Mouse (Mus musculus): ENCODE data around the gene Myadml2. TPM values are rescaled to one million over a fixed set of nuclear protein-coding genes. Genes with fewer than 3 reads are reported as not detected.

Gene Myadml2
- polyA plus RNA-seq, 1 experiment from 2014 or later = 0.75 TPM

Small RNA genes lying within 50 kb of the gene (microRNA-seq; reads per million reads assigned to microRNA genes)
- gene Mir6936 = 0.83 reads per million

Other genes with a start within 250 kb of the Myadml2 start
- 32.0 and 32.1 TPM in 2 replicates for gene Nploc4, start 210.4 kb downstream of the Myadml2 start, polyA plus RNA-seq (2015; fragmentation: Nextera tagmentation; extraction: Ambion mirVana)
- gene Tspan10, start 205.5 kb downstream of the Myadml2 start, polyA plus RNA-seq (2015; fragmentation: Nextera tagmentation; extraction: Ambion mirVana) = not detected in 2 replicates
- gene Pde6g, start 194.7 kb downstream of the Myadml2 start, polyA plus RNA-seq (2015; fragmentation: Nextera tagmentation; extraction: Ambion mirVana) = 0.32 TPM in 1 of 2 replicates, not detected in the other
- 9.7 and 9.9 TPM in 2 replicates for gene Oxld1, start 190.1 kb downstream of the Myadml2 start, polyA plus RNA-seq (2015; fragmentation: Nextera tagmentation; extraction: Ambion mirVana)
- 26.2 and 31.2 TPM in 2 replicates for gene Ccdc137, start 190.0 kb downstream of the Myadml2 start, polyA plus RNA-seq (2015; fragmentation: Nextera tagmentation; extraction: Ambion mirVana)
- 45.5 and 56.4 TPM in 2 replicates for gene Arl16, start 180.6 kb downstream of the Myadml2 start, polyA plus RNA-seq (2015; fragmentation: Nextera tagmentation; extraction: Ambion mirVana)
- 107 and 119 TPM in 2 replicates for gene Mrpl12, start 163.5 kb downstream of the Myadml2 start, polyA plus RNA-seq (2015; fragmentation: Nextera tagmentation; extraction: Ambion mirVana)
- 26.5 and 29.5 TPM in 2 replicates for gene Slc25a10, start 156.3 kb downstream of the Myadml2 start, polyA plus RNA-seq (2015; fragmentation: Nextera tagmentation; extraction: Ambion mirVana)
- 0.43 TPM in 1 of 2 replicates, not detected in the other for gene Gcgr, start 117.5 kb downstream of the Myadml2 start, polyA plus RNA-seq (2015; fragmentation: Nextera tagmentation; extraction: Ambion mirVana)
- 222 and 241 TPM in 2 replicates for gene Mcrip1, start 98.4 kb downstream of the Myadml2 start, polyA plus RNA-seq (2015; fragmentation: Nextera tagmentation; extraction: Ambion mirVana)
- gene Ppp1r27, start 97.0 kb downstream of the Myadml2 start, polyA plus RNA-seq (2015; fragmentation: Nextera tagmentation; extraction: Ambion mirVana) = not detected in 2 replicates
- gene P4hb, start 74.9 kb downstream of the Myadml2 start, polyA plus RNA-seq (2015; fragmentation: Nextera tagmentation; extraction: Ambion mirVana) = 238 and 265 TPM in 2 replicates
- 477 and 485 TPM in 2 replicates for gene Arhgdia, start 66.5 kb downstream of the Myadml2 start, polyA plus RNA-seq (2015; fragmentation: Nextera tagmentation; extraction: Ambion mirVana)
- gene Alyref, start 49.8 kb downstream of the Myadml2 start, polyA plus RNA-seq (2015; fragmentation: Nextera tagmentation; extraction: Ambion mirVana) = 287 and 320 TPM in 2 replicates
- 178 and 192 TPM in 2 replicates for gene Anapc11, start 49.7 kb downstream of the Myadml2 start, polyA plus RNA-seq (2015; fragmentation: Nextera tagmentation; extraction: Ambion mirVana)
- gene Npb, start 39.7 kb downstream of the Myadml2 start, polyA plus RNA-seq (2015; fragmentation: Nextera tagmentation; extraction: Ambion mirVana) = not detected in 2 replicates
- 175 and 234 TPM in 2 replicates for gene Pcyt2, start 30.2 kb downstream of the Myadml2 start, polyA plus RNA-seq (2015; fragmentation: Nextera tagmentation; extraction: Ambion mirVana)
- gene Sirt7, start 22.9 kb downstream of the Myadml2 start, polyA plus RNA-seq (2015; fragmentation: Nextera tagmentation; extraction: Ambion mirVana) = 50.2 and 50.6 TPM in 2 replicates
- gene Mafg, start 14.6 kb downstream of the Myadml2 start, polyA plus RNA-seq (2015; fragmentation: Nextera tagmentation; extraction: Ambion mirVana) = 39.9 and 40.1 TPM in 2 replicates
- 34.9 and 36.5 TPM in 2 replicates for gene Pycr1, start 4.4 kb downstream of the Myadml2 start, polyA plus RNA-seq (2015; fragmentation: Nextera tagmentation; extraction: Ambion mirVana)
- gene Notum, start 13.0 kb upstream of the Myadml2 start, polyA plus RNA-seq (2015; fragmentation: Nextera tagmentation; extraction: Ambion mirVana) = 0.67 and 0.77 TPM in 2 replicates
- 132 and 158 TPM in 2 replicates for gene Aspscr1, start 24.8 kb upstream of the Myadml2 start, polyA plus RNA-seq (2015; fragmentation: Nextera tagmentation; extraction: Ambion mirVana)
- 82.8 and 95.0 TPM in 2 replicates for gene Cenpx, start 65.6 kb upstream of the Myadml2 start, polyA plus RNA-seq (2015; fragmentation: Nextera tagmentation; extraction: Ambion mirVana)
- gene Lrrc45, start 65.8 kb upstream of the Myadml2 start, polyA plus RNA-seq (2015; fragmentation: Nextera tagmentation; extraction: Ambion mirVana) = 91.0 and 118 TPM in 2 replicates
- 251 and 347 TPM in 2 replicates for gene Rac3, start 73.3 kb upstream of the Myadml2 start, polyA plus RNA-seq (2015; fragmentation: Nextera tagmentation; extraction: Ambion mirVana)
- gene Dcxr, start 79.1 kb upstream of the Myadml2 start, polyA plus RNA-seq (2015; fragmentation: Nextera tagmentation; extraction: Ambion mirVana) = 7.6 TPM in 2 replicates
- gene Cbr2, start 84.0 kb upstream of the Myadml2 start, polyA plus RNA-seq (2015; fragmentation: Nextera tagmentation; extraction: Ambion mirVana) = 0.92 and 4.8 TPM in 2 replicates
- gene Hmga1b, start 114.6 kb upstream of the Myadml2 start, polyA plus RNA-seq (2015; fragmentation: Nextera tagmentation; extraction: Ambion mirVana) = 1.7 and 2.2 TPM in 2 replicates
- 95.2 and 119 TPM in 2 replicates for gene Rfng, start 136.0 kb upstream of the Myadml2 start, polyA plus RNA-seq (2015; fragmentation: Nextera tagmentation; extraction: Ambion mirVana)
- gene Gps1, start 136.1 kb upstream of the Myadml2 start, polyA plus RNA-seq (2015; fragmentation: Nextera tagmentation; extraction: Ambion mirVana) = 287 and 305 TPM in 2 replicates
- gene Dus1l, start 148.2 kb upstream of the Myadml2 start, polyA plus RNA-seq (2015; fragmentation: Nextera tagmentation; extraction: Ambion mirVana) = 53.4 and 56.9 TPM in 2 replicates
- 92.0 and 97.4 TPM in 2 replicates for gene Fasn, start 176.4 kb upstream of the Myadml2 start, polyA plus RNA-seq (2015; fragmentation: Nextera tagmentation; extraction: Ambion mirVana)

Measured in forebrain, embryonic 16.5 days (tissue).